Mouse (Mus musculus) MEL (cell line): ENCODE results near the gene Gabarapl2. TPM values are rescaled to one million over a fixed set of nuclear protein-coding genes. Genes with fewer than 3 reads are reported as not detected.

ENCODE experiments used
- DNase-seq: peaks from one replicate; pipeline ENCODE4 v3.0.0; 2011; ENCODE audit warnings: low read depth, low spot score
- H3K27ac ChIP-seq: 2 replicates; pipeline ENCODE4 v1.5.1; 2012; ENCODE audit warnings: low read depth, mild to moderate bottlenecking, control low read depth, low read length, moderate library complexity; ENCODE audit not compliant: control insufficient read depth
- H3K27me3 ChIP-seq, 2 experiments: fragments of 150-350 bp in 1 of 2; sonication (generic) in 1 of 2; 2 replicates each; pipeline ENCODE4 v1.6.1; 2012; ENCODE audit warnings: low read length in 2 of 2, mild to moderate bottlenecking in 2 of 2, improper control_type of control experiment in 1 of 2, moderate library complexity in 1 of 2; ENCODE audit not compliant: insufficient read depth in 2 of 2, control insufficient read depth in 1 of 2
- H3K36me3 ChIP-seq, 2 experiments: 2 replicates each; pipeline ENCODE4 v1.6.1; 2012 to 2014; ENCODE audit warnings: low read length in 2 of 2, improper control_type of control experiment in 1 of 2, inconsistent platforms in 1 of 2, mild to moderate bottlenecking in 1 of 2; ENCODE audit not compliant: insufficient read depth in 2 of 2, control insufficient read depth in 1 of 2
- H3K4me1 ChIP-seq, 2 experiments: fragments of 150-350 bp in 1 of 2; sonication (generic) in 1 of 2; 2 replicates each; pipeline ENCODE4 v1.6.1; 2012; ENCODE audit warnings: low read length in 2 of 2, improper control_type of control experiment in 1 of 2, mild to moderate bottlenecking in 1 of 2; ENCODE audit not compliant: insufficient read depth in 2 of 2, control insufficient read depth in 1 of 2
- H3K4me3 ChIP-seq, 2 experiments: fragments of 150-350 bp in 1 of 2; sonication (generic) in 1 of 2; 2 replicates each; pipeline ENCODE4 v1.5.1; 2012; ENCODE audit warnings: low read depth in 2 of 2, low read length in 2 of 2, mild to moderate bottlenecking in 2 of 2, moderate library complexity in 2 of 2, control low read depth in 1 of 2, improper control_type of control experiment in 1 of 2; ENCODE audit not compliant: control insufficient read depth in 1 of 2, insufficient read depth in 1 of 2
- H3K79me2 ChIP-seq: 2 replicates; pipeline ENCODE4 v1.6.1; 2012; ENCODE audit warnings: mild to moderate bottlenecking, low read length, moderate library complexity; ENCODE audit not compliant: control insufficient read depth, poor library complexity, insufficient read depth
- H3K9ac ChIP-seq: 2 replicates; pipeline ENCODE4 v1.6.1; 2012; ENCODE audit warnings: low read depth, mild to moderate bottlenecking, control low read depth, low read length, moderate library complexity; ENCODE audit not compliant: control insufficient read depth, poor library complexity, severe bottlenecking
- H3K9me3 ChIP-seq: fragments of 150-350 bp; sonication (generic); replicated peaks from 2 replicates; pipeline ENCODE4 v1.6.1; 2012; ENCODE audit warnings: mild to moderate bottlenecking, low read length, improper control_type of control experiment, moderate library complexity; ENCODE audit not compliant: insufficient read depth
- BHLHE40 ChIP-seq: IDR thresholded peaks from 2 replicates; pipeline ENCODE4 v1.6.1; 2012; ENCODE audit warnings: low read depth, mild to moderate bottlenecking, inconsistent platforms, low read length, improper control_type of control experiment, borderline replicate concordance
- CHD1 ChIP-seq: IDR thresholded peaks from 2 replicates; pipeline ENCODE4 v1.6.1; 2012; ENCODE audit warnings: low read depth, mild to moderate bottlenecking, inconsistent platforms, low read length, improper control_type of control experiment
- CHD2 ChIP-seq: IDR thresholded peaks from 2 replicates; pipeline ENCODE4 v1.6.1; 2011; ENCODE audit warnings: low read length, improper control_type of control experiment
- CTCF ChIP-seq, 3 experiments: IDR thresholded peaks in 2 of 3; conservative IDR thresholded peaks in 1 of 3; 2 replicates each; pipeline ENCODE4 v1.5.1; 2011 to 2012; ENCODE audit warnings: low read length in 3 of 3, low read depth in 2 of 3, mild to moderate bottlenecking in 2 of 3, improper control_type of control experiment in 1 of 3, inconsistent platforms in 1 of 3, mixed read lengths in 1 of 3, moderate library complexity in 1 of 3; ENCODE audit not compliant: control insufficient read depth in 1 of 3, insufficient read depth in 1 of 3, poor library complexity in 1 of 3, severe bottlenecking in 1 of 3
- E2F4 ChIP-seq: IDR thresholded peaks from 2 replicates; pipeline ENCODE4 v1.6.1; 2011; ENCODE audit warnings: low read depth, low read length, improper control_type of control experiment, borderline replicate concordance
- ELF1 ChIP-seq: IDR thresholded peaks from 2 replicates; pipeline ENCODE4 v1.6.1; 2014; ENCODE audit warnings: low read depth, mild to moderate bottlenecking, inconsistent platforms, low read length, improper control_type of control experiment, moderate library complexity
- EP300 ChIP-seq, 2 experiments: IDR thresholded peaks; 2 replicates each; pipeline ENCODE4 v1.6.1; 2011; ENCODE audit warnings: improper control_type of control experiment in 2 of 2, low read length in 2 of 2, low read depth in 1 of 2, mild to moderate bottlenecking in 1 of 2
- GATA1 ChIP-seq: IDR thresholded peaks from 2 replicates; pipeline ENCODE4 v1.6.1; 2011; ENCODE audit warnings: low read depth, low read length, improper control_type of control experiment
- HCFC1 ChIP-seq: IDR thresholded peaks from 2 replicates; pipeline ENCODE4 v1.6.1; 2012; ENCODE audit warnings: low read depth, mild to moderate bottlenecking, inconsistent platforms, low read length, improper control_type of control experiment, moderate library complexity
- KAT2A ChIP-seq: conservative IDR thresholded peaks from 2 replicates; pipeline ENCODE4 v1.6.1; 2012; ENCODE audit warnings: low read depth, low read length, improper control_type of control experiment, inconsistent platforms
- MAFK ChIP-seq: IDR thresholded peaks from 2 replicates; pipeline ENCODE4 v1.6.1; 2011; ENCODE audit warnings: low read depth, mild to moderate bottlenecking, low read length, improper control_type of control experiment, borderline replicate concordance
- MAX ChIP-seq: IDR thresholded peaks from 2 replicates; pipeline ENCODE4 v1.6.1; 2011; ENCODE audit warnings: low read length, improper control_type of control experiment
- MAZ ChIP-seq: IDR thresholded peaks from 2 replicates; pipeline ENCODE4 v1.6.1; 2012; ENCODE audit warnings: low read depth, mild to moderate bottlenecking, inconsistent platforms, low read length, improper control_type of control experiment
- MEF2A ChIP-seq: IDR thresholded peaks from 2 replicates; pipeline ENCODE4 v1.6.1; 2014; ENCODE audit warnings: low read depth, mild to moderate bottlenecking, inconsistent platforms, low read length, improper control_type of control experiment; ENCODE audit not compliant: poor library complexity, insufficient replicate concordance, severe bottlenecking; ENCODE audit errors: extremely low read depth
- MXI1 ChIP-seq: IDR thresholded peaks from 2 replicates; pipeline ENCODE4 v1.6.1; 2011; ENCODE audit warnings: mild to moderate bottlenecking, low read depth, low read length, improper control_type of control experiment
- MYB ChIP-seq: IDR thresholded peaks from 2 replicates; pipeline ENCODE4 v1.6.1; 2011; ENCODE audit warnings: mild to moderate bottlenecking, low read depth, low read length, improper control_type of control experiment
- MYC ChIP-seq: IDR thresholded peaks from 2 replicates; pipeline ENCODE4 v1.6.1; 2011; ENCODE audit warnings: low read depth, mild to moderate bottlenecking, low read length, improper control_type of control experiment, moderate library complexity
- NRF1 ChIP-seq: IDR thresholded peaks from 2 replicates; pipeline ENCODE4 v1.6.1; 2014; ENCODE audit warnings: low read depth, mild to moderate bottlenecking, inconsistent platforms, low read length, improper control_type of control experiment, moderate library complexity; ENCODE audit not compliant: poor library complexity, insufficient read depth, severe bottlenecking
- POLR2A ChIP-seq, 2 experiments: IDR thresholded peaks; 2 replicates each; pipeline ENCODE4 v1.6.1; 2011 to 2012; ENCODE audit warnings: low read length in 2 of 2, mild to moderate bottlenecking in 2 of 2, control low read depth in 1 of 2, improper control_type of control experiment in 1 of 2, low read depth in 1 of 2, moderate library complexity in 1 of 2; ENCODE audit not compliant: control insufficient read depth in 1 of 2, insufficient read depth in 1 of 2, poor library complexity in 1 of 2
- RAD21 ChIP-seq: IDR thresholded peaks from 2 replicates; pipeline ENCODE4 v1.6.1; 2011; ENCODE audit warnings: mild to moderate bottlenecking, low read depth, low read length, improper control_type of control experiment
- RCOR1 ChIP-seq: IDR thresholded peaks from 2 replicates; pipeline ENCODE4 v1.6.1; 2012; ENCODE audit warnings: low read depth, mild to moderate bottlenecking, inconsistent platforms, low read length, improper control_type of control experiment
- SIN3A ChIP-seq: IDR thresholded peaks from 2 replicates; pipeline ENCODE4 v1.6.1; 2012; ENCODE audit warnings: low read length, improper control_type of control experiment, inconsistent platforms
- TAL1 ChIP-seq: IDR thresholded peaks from 2 replicates; pipeline ENCODE4 v1.6.1; 2012; ENCODE audit warnings: mild to moderate bottlenecking, inconsistent platforms, low read length, moderate library complexity, mixed read lengths
- TBP ChIP-seq: IDR thresholded peaks from 2 replicates; pipeline ENCODE4 v1.8.0; 2011; ENCODE audit warnings: low read depth, low read length, improper control_type of control experiment
- TCF12 ChIP-seq: IDR thresholded peaks from 2 replicates; pipeline ENCODE4 v1.6.1; 2014; ENCODE audit warnings: low read depth, mild to moderate bottlenecking, inconsistent platforms, low read length, improper control_type of control experiment, moderate library complexity
- UBTF ChIP-seq: IDR thresholded peaks from 2 replicates; pipeline ENCODE4 v1.6.1; 2012; ENCODE audit warnings: low read depth, mild to moderate bottlenecking, inconsistent platforms, low read length, improper control_type of control experiment, moderate library complexity, borderline replicate concordance; ENCODE audit not compliant: insufficient read depth
- USF1 ChIP-seq: IDR thresholded peaks from 2 replicates; pipeline ENCODE4 v1.6.1; 2014; ENCODE audit warnings: low read depth, mild to moderate bottlenecking, inconsistent platforms, low read length, improper control_type of control experiment, moderate library complexity
- USF2 ChIP-seq, 2 experiments: IDR thresholded peaks; 2 replicates each; pipeline ENCODE4 v1.6.1; 2011 to 2012; ENCODE audit warnings: improper control_type of control experiment in 2 of 2, low read length in 2 of 2, borderline replicate concordance in 1 of 2, inconsistent platforms in 1 of 2, low read depth in 1 of 2, mild to moderate bottlenecking in 1 of 2; ENCODE audit not compliant: insufficient read depth in 1 of 2
- ZC3H11A ChIP-seq: IDR thresholded peaks from 2 replicates; pipeline ENCODE4 v1.6.1; 2012; ENCODE audit warnings: low read depth, mild to moderate bottlenecking, inconsistent platforms, low read length, improper control_type of control experiment
- ZKSCAN1 ChIP-seq: IDR thresholded peaks from 2 replicates; pipeline ENCODE4 v1.6.1; 2012; ENCODE audit warnings: low read depth, mild to moderate bottlenecking, inconsistent platforms, low read length, improper control_type of control experiment, moderate library complexity
- polyA plus RNA-seq, 2 experiments: library from polyadenylated mRNA; stranded (reverse) in 1 of 2; unstranded in 1 of 2; fragments of >175 nt in 1 of 2; fragments of >200 nt in 1 of 2; gene quantifications; 2 replicates each; pipeline versions ENCODE4 v1.2.1 to v1.2.4; 2012; ENCODE audit warnings: low replicate concordance in 2 of 2, low read depth in 1 of 2; ENCODE audit not compliant: insufficient read length in 2 of 2, insufficient read depth in 1 of 2, missing spikeins in 1 of 2
- total RNA-seq: library from RNA; depleted of rRNA; stranded (reverse); fragments of 300-350 nt; gene quantifications from 2 replicates; pipeline ENCODE4 v1.2.3, GENCODE M21; 2012

The Gabarapl2 gene
- total and polyA plus RNA-seq, 3 experiments, result 18.4 to 22.5 TPM; not detected in 1

DNA sequence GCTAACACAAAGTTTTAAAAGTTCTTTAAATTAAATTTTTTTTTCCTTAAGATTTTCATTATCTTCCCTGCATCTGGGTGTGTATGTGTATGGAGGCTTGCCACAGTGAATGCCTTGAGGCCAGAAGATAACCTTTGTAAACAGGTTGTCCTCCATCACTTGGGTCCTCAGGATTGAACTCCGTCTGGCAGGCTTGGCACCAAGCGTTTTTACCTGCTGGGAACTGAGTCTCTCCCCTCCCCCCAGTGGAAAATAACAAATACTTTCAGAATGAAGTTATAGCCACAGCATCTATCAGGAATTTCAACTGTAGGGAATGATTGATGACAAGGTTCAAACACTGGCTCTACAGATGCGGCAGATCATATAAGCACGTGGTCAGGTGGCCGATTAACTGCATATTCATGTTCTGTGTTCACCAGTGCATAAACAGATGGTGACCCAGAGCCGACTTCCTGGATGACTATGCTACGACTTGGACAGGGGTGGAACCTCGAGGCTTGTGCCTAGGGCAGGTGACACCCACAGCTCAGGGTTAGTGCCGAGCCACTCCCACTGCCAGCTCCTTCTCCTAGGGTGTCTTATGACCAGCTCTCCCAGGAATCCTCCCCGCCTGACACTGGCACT lies 874 bp upstream of the Gabarapl2 start:
- Histone ChIP-seq H3K27ac (peak overlapping the region; percentile 3; the same call in 1 of the 2 replicates), H3K4me1 (peaks cover 4 to 18% of the 10 kb centered on the region in 2 experiments)

DNA sequence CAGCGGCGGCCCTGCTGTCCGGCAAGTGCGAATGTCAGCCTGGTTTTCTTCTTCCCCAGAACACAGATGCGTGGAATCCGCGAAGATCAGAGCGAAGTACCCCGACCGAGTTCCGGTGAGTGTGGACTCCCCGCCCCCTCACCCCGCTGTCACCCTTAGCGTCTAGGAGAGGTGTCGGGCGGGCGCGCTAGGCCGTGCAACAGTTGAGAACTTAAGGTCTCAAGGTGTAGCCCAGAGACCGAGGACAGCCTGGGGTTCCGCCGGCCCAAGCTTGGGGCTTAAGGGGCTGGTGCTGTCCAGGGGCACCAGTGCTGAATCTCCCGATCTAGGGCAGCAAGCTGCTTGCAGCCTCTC lies 575 bp downstream of the Gabarapl2 start:
- H3K79me2 ChIP-seq, result peaks cover 5% of the 10 kb centered on the region; the same call in 1 of the 2 replicates
- no peaks in the 10 kb centered on the region for H3K27me3 ChIP-seq
- H3K4me3 ChIP-seq, result peak overlapping the region; percentile 75 to 93
- DNase-seq, result peak; percentile 83
- TF ChIP-seq MYB (no peak), MAZ (no peak), CHD1 (no peak), MAFK (no peak), MXI1 (peak; percentile 73; the same call in 1 of the 2 replicates), GATA1 (no peak), E2F4 (no peak), BHLHE40 (no peak), NRF1 (no peak), SIN3A (peak; percentile 94), CHD2 (no peak), ZC3H11A (no peak), MAX (no peak), USF1 (no peak), POLR2A (IDR thresholded peaks at IDR 0.05; ENCODE audit: control insufficient read depth in 1 of 2, insufficient read depth in 1 of 2, low read depth in 1 of 2, low read length in 2 of 2, poor library complexity in 1 of 2) (no peak)
- peaks cover 4 to 18% of the 10 kb centered on the region in 2 experiments for H3K4me1 ChIP-seq
- H3K9me3 ChIP-seq, result no peaks in the 10 kb centered on the region
- peak overlapping the region; percentile 72 for H3K9ac ChIP-seq
- no peak overlapping the region for H3K27ac ChIP-seq
- H3K36me3 ChIP-seq, result peaks cover 0 to 12% of the 10 kb centered on the region in 2 experiments; a peak in 3 of 4 replicates

More for the DNA sequence above, 874 bp upstream of the Gabarapl2 start:
- TF ChIP-seq EP300 (IDR thresholded peaks at IDR 0.05; ENCODE audit: low read depth in 1 of 2, low read length in 2 of 2) (no peak), NRF1 (no peak), MYC (peak; percentile 66), RAD21 (no peak), GATA1 (no peak), MAX (peak; percentile 94), MXI1 (peak; percentile 68), USF2 (IDR thresholded peaks at IDR 0.05; ENCODE audit: borderline replicate concordance in 1 of 2, insufficient read depth in 1 of 2, low read depth in 1 of 2, low read length in 2 of 2) (no peak), RCOR1 (no peak), USF1 (peak; percentile 60; the same call in 1 of the 2 replicates), CHD1 (no peak), TCF12 (no peak), ZKSCAN1 (no peak), MAZ (0 out of 2 replicates have a peak, but pooled peaks have one; percentile 6), SIN3A (0 out of 2 replicates have a peak, but pooled peaks have one; percentile 11), UBTF (no peak), TAL1 (no peak), ELF1 (peak; percentile 43), TBP (no peak), HCFC1 (peak; percentile 19; the same call in 1 of the 2 replicates), MYB (no peak), MEF2A (no peak), CTCF (IDR thresholded peaks at IDR 0.05 in 2 of 3, conservative IDR thresholded peaks at IDR 0.05 in 1 of 3; ENCODE audit: control insufficient read depth in 1 of 3, insufficient read depth in 1 of 3, low read depth in 2 of 3, low read length in 3 of 3, poor library complexity in 1 of 3, severe bottlenecking in 1 of 3) (no peak), KAT2A (no peak)
- Histone ChIP-seq H3K79me2 (peaks cover 5% of the 10 kb centered on the region; the same call in 1 of the 2 replicates), H3K27me3 (no peaks in the 10 kb centered on the region), H3K9ac (peak overlapping the region; percentile 53), H3K9me3 (no peaks in the 10 kb centered on the region), H3K36me3 (peaks cover 0 to 12% of the 10 kb centered on the region in 2 experiments; a peak in 3 of 4 replicates), H3K4me3 (peak overlapping the region; percentile 75 to 93)
- DNase-seq, result peak; percentile 75
